ENCODE assay signal across 26 mouse cellular contexts in genomic region chr7:49032216-49032615, GRCm38 (mm10).
DNase-seq lines count a peak whose midpoint lies in the region; ATAC-seq and TF ChIP-seq lines count a peak whose summit lies in the region.
"Had no signal": no experiment of that assay in that cellular context is flagged by ENCODE, and none has a peak within 500 bp of the region (broad histone marks: within the 10 kb centered on the region; RNA-seq: fewer than 3 reads in every experiment).

No protein-coding gene starts in this region.

- no peaks in the 10 kb centered on the region for H3K9me3 ChIP-seq in heart, embryonic 15.5 days (replicated peaks)
- no peaks in the 10 kb centered on the region for H3K9me3 ChIP-seq in limb, embryonic 13.5 days
- no peaks in the 10 kb centered on the region for H3K9me3 ChIP-seq in limb, embryonic 10.5 days (replicated peaks)
- no peaks in the 10 kb centered on the region for H3K9me3 ChIP-seq in kidney, embryonic 15.5 days (replicated peaks)
- H3K9me3 ChIP-seq in limb, embryonic 14.5 days (ENCODE audit: control insufficient read depth, low read length), result no peaks in the 10 kb centered on the region
- no peaks in the 10 kb centered on the region for H3K9me3 ChIP-seq in midbrain, embryonic 14.5 days (ENCODE audit: control insufficient read depth, low read length)
- H3K9me3 ChIP-seq: forebrain, embryonic 10.5 days; hindbrain, embryonic 15.5 days; intestine, embryonic 15.5 days; limb, embryonic 12.5 days; lung, embryonic 15.5 days; neural tube, embryonic 13.5 days had no signal

- 0 out of 2 replicates have a peak, but pooled peaks have one; percentile 44 for ATAC-seq in heart, embryonic 15.5 days (replicated peaks; ENCODE audit: insufficient number of reproducible peaks, insufficient read depth, low FRiP score, low read depth)
- peak; percentile 64; the same call in 1 of the 2 replicates for ATAC-seq in limb, embryonic 13.5 days (ENCODE audit: low FRiP score, low read depth)
- ATAC-seq in kidney, embryonic 15.5 days (replicated peaks; ENCODE audit: low FRiP score), result 0 out of 2 replicates have a peak, but pooled peaks have one; percentile 40
- ATAC-seq in limb, embryonic 14.5 days (ENCODE audit: low FRiP score, low read depth), result peak; percentile 63; the same call in 1 of the 2 replicates
- ATAC-seq in midbrain, embryonic 14.5 days (ENCODE audit: low FRiP score, low TSS enrichment), result no peak
- ATAC-seq: forebrain, embryonic 16.5 days; intestine, embryonic 15.5 days; midbrain, embryonic 16.5 days had no signal

- no peak overlapping the region for H3K4me3 ChIP-seq in heart, embryonic 15.5 days
- H3K4me3 ChIP-seq in limb, embryonic 13.5 days, result no peak overlapping the region
- H3K4me3 ChIP-seq in limb, embryonic 10.5 days, result no peak overlapping the region
- no peak overlapping the region for H3K4me3 ChIP-seq in kidney, embryonic 15.5 days (replicated peaks)
- no peak overlapping the region for H3K4me3 ChIP-seq in limb, embryonic 14.5 days (replicated peaks; ENCODE audit: low read length)
- H3K4me3 ChIP-seq in midbrain, embryonic 14.5 days (replicated peaks; ENCODE audit: low read depth, low read length), result no peak overlapping the region
- no peak overlapping the region for H3K4me3 ChIP-seq in layer of hippocampus, adult 2 months
- H3K4me3 ChIP-seq: forebrain, embryonic 10.5 days; hindbrain, embryonic 15.5 days; intestine, embryonic 15.5 days; limb, embryonic 12.5 days; lung, embryonic 15.5 days; myocyte; neural tube, embryonic 13.5 days had no signal

- no peaks in the 10 kb centered on the region for H3K27me3 ChIP-seq in heart, embryonic 15.5 days
- H3K27me3 ChIP-seq in limb, embryonic 13.5 days, result no peaks in the 10 kb centered on the region
- H3K27me3 ChIP-seq in limb, embryonic 10.5 days (ENCODE audit: low read depth, poor library complexity, severe bottlenecking), result no peaks in the 10 kb centered on the region
- no peaks in the 10 kb centered on the region for H3K27me3 ChIP-seq in kidney, embryonic 15.5 days
- no peaks in the 10 kb centered on the region for H3K27me3 ChIP-seq in limb, embryonic 14.5 days (ENCODE audit: control insufficient read depth, insufficient read depth, low read length)
- no peaks in the 10 kb centered on the region for H3K27me3 ChIP-seq in midbrain, embryonic 14.5 days (ENCODE audit: control insufficient read depth, insufficient read depth, low read length)
- H3K27me3 ChIP-seq: hindbrain, embryonic 15.5 days; intestine, embryonic 15.5 days; limb, embryonic 12.5 days; lung, embryonic 15.5 days; neural tube, embryonic 13.5 days had no signal

- H3K4me2 ChIP-seq in heart, embryonic 15.5 days, result no peak overlapping the region
- H3K4me2 ChIP-seq in limb, embryonic 13.5 days (replicated peaks), result no peak overlapping the region
- H3K4me2 ChIP-seq in kidney, embryonic 15.5 days, result no peak overlapping the region
- H3K4me2 ChIP-seq in limb, embryonic 14.5 days (replicated peaks; ENCODE audit: low read depth, low read length, severe bottlenecking), result no peak overlapping the region
- no peak overlapping the region for H3K4me2 ChIP-seq in midbrain, embryonic 14.5 days (ENCODE audit: low read length)
- H3K4me2 ChIP-seq: hindbrain, embryonic 15.5 days; intestine, embryonic 15.5 days; limb, embryonic 12.5 days; lung, embryonic 15.5 days; neural tube, embryonic 13.5 days had no signal

- H3K9ac ChIP-seq in heart, embryonic 15.5 days, result no peak overlapping the region
- no peak overlapping the region for H3K9ac ChIP-seq in limb, embryonic 13.5 days
- H3K9ac ChIP-seq in kidney, embryonic 15.5 days, result no peak overlapping the region
- H3K9ac ChIP-seq in limb, embryonic 14.5 days (ENCODE audit: low read depth, low read length, severe bottlenecking), result no peak overlapping the region
- H3K9ac ChIP-seq in midbrain, embryonic 14.5 days (replicated peaks; ENCODE audit: low read length), result no peak overlapping the region
- H3K9ac ChIP-seq: hindbrain, embryonic 15.5 days; intestine, embryonic 15.5 days; limb, embryonic 12.5 days; liver, embryonic 14.5 days; lung, embryonic 15.5 days; neural tube, embryonic 13.5 days had no signal

- TF ChIP-seq CTCF in layer of hippocampus, adult 2 months (conservative IDR thresholded peaks at IDR 0.05), result no peak

- no peak for TF ChIP-seq POLR2A in limb, embryonic 14.5 days (IDR thresholded peaks at IDR 0.05; ENCODE audit: borderline replicate concordance, extremely low read depth, insufficient read depth, insufficient read length)

- DNase-seq in heart, postnatal 4 days, result no peak
- no peak for DNase-seq in limb, embryonic 10.5 days (ENCODE audit: low spot score)
- DNase-seq in limb, embryonic 14.5 days (ENCODE audit: low spot score), result no peak
- DNase-seq in midbrain, embryonic 14.5 days, result no peak
- no peak for DNase-seq in layer of hippocampus, adult 2 months (ENCODE audit: low spot score in 2 of 2)
- DNase-seq: adrenal gland, adult 2 months; cerebellum, adult 18-20 months; cerebellum, postnatal 14 days; gastrocnemius, postnatal 10 days; heart, postnatal 36 days; layer of hippocampus, postnatal 36 days; lung, postnatal 4 days; retina, postnatal 1 day had no signal

- H3K27ac ChIP-seq in heart, embryonic 15.5 days, result 0 out of 2 replicates have a peak overlapping the region, but pooled peaks have one; percentile 15
- no peak overlapping the region for H3K27ac ChIP-seq in limb, embryonic 13.5 days
- no peak overlapping the region for H3K27ac ChIP-seq in limb, embryonic 10.5 days
- no peak overlapping the region for H3K27ac ChIP-seq in kidney, embryonic 15.5 days
- H3K27ac ChIP-seq in limb, embryonic 14.5 days (replicated peaks; ENCODE audit: low read depth, low read length), result no peak overlapping the region
- no peak overlapping the region for H3K27ac ChIP-seq in midbrain, embryonic 14.5 days (replicated peaks; ENCODE audit: low read depth, low read length)
- H3K27ac ChIP-seq in layer of hippocampus, adult 2 months, result no peak overlapping the region
- H3K27ac ChIP-seq: forebrain, embryonic 10.5 days; hindbrain, embryonic 15.5 days; intestine, embryonic 15.5 days; limb, embryonic 12.5 days; liver, embryonic 14.5 days; lung, embryonic 15.5 days; neural tube, embryonic 13.5 days had no signal

- peaks cover 9% of the 10 kb centered on the region for H3K4me1 ChIP-seq in heart, embryonic 15.5 days (replicated peaks)
- peaks cover 6% of the 10 kb centered on the region for H3K4me1 ChIP-seq in limb, embryonic 13.5 days
- no peaks in the 10 kb centered on the region for H3K4me1 ChIP-seq in limb, embryonic 10.5 days
- peaks cover 7% of the 10 kb centered on the region for H3K4me1 ChIP-seq in kidney, embryonic 15.5 days
- no peaks in the 10 kb centered on the region; the same call in 1 of the 2 replicates for H3K4me1 ChIP-seq in limb, embryonic 14.5 days (ENCODE audit: control insufficient read depth, insufficient read depth, low read length)
- H3K4me1 ChIP-seq in midbrain, embryonic 14.5 days (ENCODE audit: control insufficient read depth, insufficient read depth, low read length), result peaks cover 23% of the 10 kb centered on the region
- H3K4me1 ChIP-seq: intestine, embryonic 15.5 days; lung, embryonic 15.5 days had no signal

- 31% methylated on average over 4 of the region's 4 CpGs for WGBS in heart, embryonic 15.5 days
- WGBS in limb, embryonic 13.5 days, result 47% methylated on average over 4 of the region's 4 CpGs
- WGBS in limb, embryonic 10.5 days, result 80% methylated on average over 4 of the region's 4 CpGs
- WGBS in kidney, embryonic 15.5 days, result 62% methylated on average over 4 of the region's 4 CpGs
- WGBS in limb, embryonic 14.5 days, result 43% methylated on average over 4 of the region's 4 CpGs
- 84% methylated on average over 4 of the region's 4 CpGs for WGBS in midbrain, embryonic 14.5 days

- no peaks in the 10 kb centered on the region for H3K36me3 ChIP-seq in heart, embryonic 15.5 days
- no peaks in the 10 kb centered on the region for H3K36me3 ChIP-seq in limb, embryonic 13.5 days
- no peaks in the 10 kb centered on the region for H3K36me3 ChIP-seq in limb, embryonic 10.5 days
- H3K36me3 ChIP-seq in kidney, embryonic 15.5 days, result no peaks in the 10 kb centered on the region
- no peaks in the 10 kb centered on the region for H3K36me3 ChIP-seq in limb, embryonic 14.5 days (ENCODE audit: control insufficient read depth, insufficient read depth, low read length)
- no peaks in the 10 kb centered on the region for H3K36me3 ChIP-seq in midbrain, embryonic 14.5 days (ENCODE audit: control insufficient read depth, insufficient read depth, low read length)
- H3K36me3 ChIP-seq: forebrain, embryonic 10.5 days; hindbrain, embryonic 15.5 days; intestine, embryonic 15.5 days; limb, embryonic 12.5 days; lung, embryonic 15.5 days; neural tube, embryonic 13.5 days had no signal
